Mouse (Mus musculus) kidney, adult 2 months (tissue): ENCODE data around the gene Kif26b.

Experiments used
- CTCF ChIP-seq: fragments of 200-500 bp; conservative IDR thresholded peaks from 2 replicates; pipeline ENCODE4 v1.5.1; 2011; ENCODE audit warnings: low read depth, mild to moderate bottlenecking, control low read depth, low read length, moderate library complexity, mixed read lengths; ENCODE audit not compliant: insufficient read depth, insufficient read length
- POLR2A ChIP-seq: fragments of 200-500 bp; IDR thresholded peaks from one replicate; pipeline ENCODE4 v1.6.1; 2011; ENCODE audit warnings: low read depth, low read length, control low read depth

DNA sequence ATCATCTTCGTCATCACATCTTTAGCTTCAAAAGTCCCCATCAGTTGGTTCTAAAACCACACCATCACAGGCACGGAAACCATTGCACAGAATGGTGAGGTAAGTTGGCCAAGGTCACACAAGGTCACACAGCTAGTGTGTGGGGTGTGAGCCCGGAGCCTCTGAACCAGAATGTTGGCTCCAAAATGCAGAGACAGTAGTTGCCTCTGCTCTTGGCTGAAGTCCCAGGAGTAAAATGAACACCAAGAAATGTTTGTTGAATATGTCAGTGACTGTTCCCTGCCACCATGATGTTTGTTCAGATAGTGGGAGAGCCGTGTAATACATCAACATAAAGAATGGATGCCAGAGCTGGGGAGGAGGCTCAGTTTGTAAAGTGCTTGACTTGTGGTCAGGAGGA lies 193.9 kb downstream of the Kif26b start:
- TF ChIP-seq POLR2A, result no peak
- TF ChIP-seq CTCF, result no peak
